Mouse (Mus musculus) yolk sac, embryonic 10.5 days (tissue): Measurements from ENCODE around the gene Tiam1.

Experiments used
- DNase-seq: peaks from one replicate; pipeline ENCODE4 v3.0.0-alpha.2; 2017; ENCODE audit warnings: low spot score

Tiam1 gene

GRCm38 (mm10) chr16:89789792-89790434 is 353.7 kb downstream of the Tiam1 start:
- DNase-seq, result no peak

- DNase-seq, result no peak
Observed at GRCm38 (mm10) chr16:89785795-89786194, 357.8 kb downstream of the Tiam1 start.

GRCm38 (mm10) chr16:89779705-89780104 is 363.9 kb downstream of the Tiam1 start:
- no peak for DNase-seq

- no peak for DNase-seq
Observed at GRCm38 (mm10) chr16:89777450-89777849, 366.1 kb downstream of the Tiam1 start.

- no peak for DNase-seq
Observed at GRCm38 (mm10) chr16:89774553-89774913, 369.0 kb downstream of the Tiam1 start.

- peak; percentile 78 for DNase-seq
Observed at GRCm38 (mm10) chr16:89773657-89774552, 369.7 kb downstream of the Tiam1 start.

- DNase-seq, result no peak
Observed at GRCm38 (mm10) chr16:89765919-89766318, 377.6 kb downstream of the Tiam1 start.

- DNase-seq, result no peak
Observed at GRCm38 (mm10) chr16:89765470-89765869, 378.1 kb downstream of the Tiam1 start.

GRCm38 (mm10) chr16:89763812-89764211 is 379.8 kb downstream of the Tiam1 start:
- no peak for DNase-seq

- no peak for DNase-seq
Observed at GRCm38 (mm10) chr16:89762523-89762922, 381.0 kb downstream of the Tiam1 start.

- no peak for DNase-seq
Observed at GRCm38 (mm10) chr16:89762096-89762495, 381.5 kb downstream of the Tiam1 start.

GRCm38 (mm10) chr16:89757384-89757783 is 386.2 kb downstream of the Tiam1 start:
- no peak for DNase-seq

- DNase-seq, result no peak
Observed at GRCm38 (mm10) chr16:89754709-89755108, 388.9 kb downstream of the Tiam1 start.

- no peak for DNase-seq
Observed at GRCm38 (mm10) chr16:89747864-89748263, 395.7 kb downstream of the Tiam1 start.

GRCm38 (mm10) chr16:89739559-89739958 is 404.0 kb downstream of the Tiam1 start:
- no peak for DNase-seq

- DNase-seq, result no peak
Observed at GRCm38 (mm10) chr16:89738963-89739362, 404.6 kb downstream of the Tiam1 start.
